Mouse (Mus musculus) kidney, embryonic 15.5 days (tissue): Measurements from ENCODE around the gene Nr3c2. TPM values are rescaled to one million over a fixed set of nuclear protein-coding genes. Genes with fewer than 3 reads are reported as not detected.

Experiments
- ATAC-seq: fragments of 200-750 bp; cut with Nextera tagmentation; replicated peaks from 2 replicates; pipeline ENCODE4 v1.8.0; 2017; ENCODE audit warnings: moderate TSS enrichment; ENCODE audit not compliant: low FRiP score
- H3K27ac ChIP-seq: fragments of 300-500 bp; sonication (generic); 2 replicates; pipeline ENCODE4 v1.5.1; 2015; ENCODE audit warnings: mild to moderate bottlenecking, inconsistent platforms
- H3K27me3 ChIP-seq: fragments of 300-500 bp; sonication (generic); 2 replicates; pipeline ENCODE4 v1.6.1; 2015; ENCODE audit warnings: inconsistent platforms
- H3K36me3 ChIP-seq: fragments of 300-500 bp; sonication (generic); 2 replicates; pipeline ENCODE4 v1.6.1; 2015; ENCODE audit warnings: inconsistent platforms
- H3K4me1 ChIP-seq: fragments of 300-500 bp; sonication (generic); 2 replicates; pipeline ENCODE4 v1.6.1; 2015; ENCODE audit warnings: inconsistent platforms
- H3K4me2 ChIP-seq: fragments of 300-500 bp; sonication (generic); 2 replicates; pipeline ENCODE4 v1.6.1; 2015; ENCODE audit warnings: moderate library complexity, mild to moderate bottlenecking, inconsistent platforms
- H3K4me3 ChIP-seq: fragments of 300-500 bp; sonication (generic); replicated peaks from 2 replicates; pipeline ENCODE4 v1.5.1; 2015; ENCODE audit warnings: mild to moderate bottlenecking, inconsistent platforms
- H3K9ac ChIP-seq: fragments of 300-500 bp; sonication (generic); 2 replicates; pipeline ENCODE4 v1.6.1; 2015; ENCODE audit warnings: mild to moderate bottlenecking, inconsistent platforms
- H3K9me3 ChIP-seq: fragments of 300-500 bp; sonication (generic); replicated peaks from 2 replicates; pipeline ENCODE4 v1.6.1; 2016; ENCODE audit warnings: inconsistent platforms
- WGBS: fragments of 180-500 bp; shearing (Covaris S2); methylation state at CpG from one replicate; pipeline ENCODE4 v1.1.7; 2015; ENCODE audit warnings: mixed read lengths; 5-methylcytosine and 5-hydroxymethylcytosine counted together
- polyA plus RNA-seq: library from polyadenylated mRNA; unstranded; fragments of >200 nt; fragmentation: Nextera tagmentation; extraction: Ambion mirVana; gene quantifications from 2 replicates; pipeline ENCODE4 v1.2.1, GENCODE M21; 2015

Gene Nr3c2
- polyA plus RNA-seq, 1 experiment from 2014 or later: 3.7 TPM

DNA sequence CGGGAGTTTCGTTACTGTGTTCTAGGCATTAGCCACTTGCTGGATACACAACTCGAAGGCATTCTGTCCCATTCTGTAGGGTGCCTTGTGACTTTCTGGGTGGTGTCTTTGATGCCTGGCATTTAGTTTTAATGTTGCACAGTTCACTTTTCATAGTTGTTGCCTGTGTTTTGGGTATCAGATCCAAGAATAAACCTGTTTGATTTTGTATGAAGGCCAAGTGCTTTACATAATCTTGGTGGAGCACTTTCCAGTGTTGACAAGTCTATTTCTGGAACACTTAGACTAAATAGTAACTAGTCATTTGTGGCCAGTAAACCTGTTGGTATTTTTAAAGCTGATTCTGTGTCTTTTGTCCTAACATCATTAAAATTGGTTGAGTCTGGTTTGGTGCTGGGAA, 333.2 kb downstream of the Nr3c2 start:
- H3K9me3 ChIP-seq: no peaks in the 10 kb centered on the region
- no peak overlapping the region for H3K4me2 ChIP-seq
- H3K27ac ChIP-seq: no peak overlapping the region
- no peak overlapping the region for H3K9ac ChIP-seq
- no peaks in the 10 kb centered on the region for H3K4me1 ChIP-seq
- no peaks in the 10 kb centered on the region for H3K27me3 ChIP-seq
- 92% methylated on average over 3 of the region's 3 CpGs for WGBS
- no peaks in the 10 kb centered on the region for H3K36me3 ChIP-seq
- ATAC-seq: no peak
- no peak overlapping the region for H3K4me3 ChIP-seq

DNA sequence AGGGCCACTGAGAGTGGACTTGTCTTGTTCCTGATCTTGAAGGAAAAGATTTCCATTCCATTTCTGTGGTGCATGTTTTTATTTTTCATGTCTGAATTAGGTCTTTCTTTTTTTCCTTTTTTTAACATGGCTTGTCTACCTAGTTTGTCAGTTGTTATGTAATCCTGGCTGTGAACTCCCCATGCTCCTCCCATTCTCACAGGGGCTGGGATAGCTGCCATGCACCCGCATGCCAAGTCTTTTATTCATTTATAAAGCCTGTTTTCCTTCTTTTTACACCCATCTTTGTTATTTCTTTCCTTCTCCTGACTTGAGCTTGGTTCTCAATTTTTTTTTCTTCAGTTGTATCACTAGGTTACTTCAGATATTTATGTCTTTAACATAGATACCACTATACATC, 337.5 kb downstream of the Nr3c2 start:
- Histone ChIP-seq H3K4me3 (no peak overlapping the region), H3K27ac (no peak overlapping the region), H3K9me3 (no peaks in the 10 kb centered on the region), H3K9ac (no peak overlapping the region), H3K4me1 (0 out of 2 replicates have a peak, but pooled peaks cover 5% of the 10 kb centered on the region), H3K36me3 (no peaks in the 10 kb centered on the region), H3K4me2 (no peak overlapping the region), H3K27me3 (no peaks in the 10 kb centered on the region)
- ATAC-seq: no peak
- 83% methylated on average over 1 of the region's 1 CpGs for WGBS

DNA sequence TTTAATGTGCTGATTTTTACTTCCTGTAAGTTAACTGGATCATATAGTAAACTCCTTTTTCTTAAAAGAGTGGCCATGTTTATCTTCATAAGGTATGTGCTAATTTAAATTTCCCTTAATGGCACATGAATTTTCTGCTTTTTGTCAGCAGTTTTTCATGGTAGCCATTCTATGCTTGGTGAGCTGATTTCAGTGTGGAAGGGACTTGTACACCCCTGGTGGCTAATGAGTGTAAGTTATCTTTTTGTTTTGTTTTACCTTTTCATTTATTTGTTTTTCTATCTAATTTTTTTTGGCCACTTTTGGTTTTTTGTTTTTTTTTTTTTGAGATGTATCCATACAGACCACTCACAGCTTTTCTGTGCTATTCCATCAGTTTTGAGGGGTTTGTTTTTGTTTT, 340.2 kb downstream of the Nr3c2 start:
- ATAC-seq: no peak
- H3K36me3 ChIP-seq: no peaks in the 10 kb centered on the region
- H3K9ac ChIP-seq: no peak overlapping the region
- H3K4me3 ChIP-seq: no peak overlapping the region
- H3K4me2 ChIP-seq: no peak overlapping the region
- H3K27me3 ChIP-seq: no peaks in the 10 kb centered on the region
- no peaks in the 10 kb centered on the region for H3K9me3 ChIP-seq
- H3K4me1 ChIP-seq: 0 out of 2 replicates have a peak, but pooled peaks cover 8% of the 10 kb centered on the region
- H3K27ac ChIP-seq: no peak overlapping the region

DNA sequence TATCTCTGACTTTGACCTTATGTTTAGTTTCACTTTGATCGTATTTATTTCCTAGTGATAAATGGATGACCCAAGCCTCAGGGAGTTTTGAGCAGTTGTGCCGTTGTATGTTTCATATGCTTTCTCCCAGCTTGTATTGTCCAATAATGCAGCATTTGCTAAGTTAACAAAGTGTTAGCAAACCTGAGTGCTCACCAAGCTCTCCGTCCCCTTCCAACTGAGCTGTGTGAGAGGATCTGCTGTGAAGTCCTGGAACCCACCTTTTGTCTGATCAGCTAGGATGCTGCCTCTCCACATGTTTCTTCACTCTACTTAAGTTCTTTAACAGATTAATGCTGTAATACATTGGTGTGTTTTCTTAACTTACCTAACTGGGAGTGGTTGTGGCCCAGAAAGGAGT, 342.1 kb downstream of the Nr3c2 start:
- Histone ChIP-seq H3K4me2 (no peak overlapping the region), H3K27ac (no peak overlapping the region), H3K4me3 (no peak overlapping the region), H3K9ac (no peak overlapping the region), H3K27me3 (no peaks in the 10 kb centered on the region), H3K9me3 (no peaks in the 10 kb centered on the region), H3K36me3 (0 out of 2 replicates have a peak, but pooled peaks cover 2% of the 10 kb centered on the region), H3K4me1 (0 out of 2 replicates have a peak, but pooled peaks cover 8% of the 10 kb centered on the region)
- no peak for ATAC-seq
- WGBS: 68% methylated on average over 3 of the region's 3 CpGs

DNA sequence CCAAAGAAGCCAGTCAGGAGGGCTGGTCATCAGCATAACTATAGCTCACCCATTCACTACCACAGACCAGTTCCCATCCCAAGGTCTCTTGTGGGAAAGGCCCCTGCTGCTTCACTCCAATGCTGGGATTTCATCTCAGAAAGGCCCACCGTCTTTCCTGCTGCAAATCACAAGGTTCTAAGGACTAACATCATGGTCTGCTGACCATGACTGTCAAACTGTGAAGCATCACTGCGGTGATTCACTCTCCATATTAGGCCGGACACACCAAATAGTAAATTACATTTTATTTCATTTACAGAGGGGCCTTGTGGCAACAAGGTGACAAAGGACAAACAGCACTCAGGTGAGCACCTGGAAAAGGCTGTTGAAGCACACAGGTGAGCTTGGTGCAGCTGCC, 350.9 kb downstream of the Nr3c2 start:
- 75% methylated on average over 3 of the region's 3 CpGs for WGBS
- Histone ChIP-seq H3K27ac (no peak overlapping the region), H3K36me3 (peaks cover 48% of the 10 kb centered on the region), H3K9me3 (no peaks in the 10 kb centered on the region), H3K4me3 (no peak overlapping the region), H3K9ac (no peak overlapping the region), H3K27me3 (no peaks in the 10 kb centered on the region), H3K4me2 (no peak overlapping the region), H3K4me1 (no peaks in the 10 kb centered on the region)
- no peak for ATAC-seq

DNA sequence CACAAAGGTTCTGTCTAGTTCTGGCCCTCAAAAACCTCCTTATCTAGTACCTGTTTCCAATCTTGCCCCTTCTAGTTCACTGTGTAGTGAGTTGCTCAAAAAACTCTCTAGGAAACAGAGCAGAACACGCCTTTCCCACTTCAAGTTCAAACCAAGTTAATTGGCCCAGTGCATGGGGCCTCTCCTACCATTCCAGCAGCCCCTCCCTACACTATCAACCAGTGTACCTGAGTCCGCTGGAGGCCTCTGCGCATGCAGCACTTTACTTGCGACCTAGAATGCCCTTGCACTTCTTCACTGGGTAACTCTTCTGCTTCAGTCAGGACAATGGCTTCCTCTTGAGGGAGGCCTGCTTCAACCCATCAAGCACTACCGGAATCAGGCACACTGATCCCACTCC, 351.9 kb downstream of the Nr3c2 start:
- no peak for ATAC-seq

DNA sequence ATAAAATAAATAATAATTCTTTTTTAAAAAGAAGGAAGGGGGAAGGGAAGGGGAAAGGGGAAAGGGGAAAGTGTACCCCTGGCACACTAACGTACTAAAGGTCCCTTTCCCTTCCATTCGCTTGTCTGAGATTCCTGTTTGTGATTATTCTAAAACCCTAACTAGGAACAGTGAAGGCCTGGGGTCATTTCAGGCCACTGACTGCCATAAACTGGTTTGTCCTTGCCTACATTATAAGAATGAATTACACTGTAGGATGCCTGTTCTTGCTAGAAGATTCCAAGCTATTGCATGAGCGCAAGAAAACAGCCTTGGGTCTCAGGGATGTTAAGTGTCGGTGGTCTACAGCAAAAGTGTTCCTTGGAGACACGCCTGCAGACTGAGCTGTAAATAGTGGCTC, 355.2 kb downstream of the Nr3c2 start:
- H3K9me3 ChIP-seq: no peaks in the 10 kb centered on the region
- H3K4me3 ChIP-seq: no peak overlapping the region
- no peak overlapping the region for H3K9ac ChIP-seq
- peaks cover 58% of the 10 kb centered on the region for H3K36me3 ChIP-seq
- H3K27ac ChIP-seq: no peak overlapping the region
- WGBS: 59% methylated on average over 5 of the region's 5 CpGs
- ATAC-seq: no peak
- no peaks in the 10 kb centered on the region for H3K4me1 ChIP-seq
- no peak overlapping the region for H3K4me2 ChIP-seq
- H3K27me3 ChIP-seq: no peaks in the 10 kb centered on the region

More for the DNA sequence above, 351.9 kb downstream of the Nr3c2 start:
- Histone ChIP-seq H3K4me2 (no peak overlapping the region), H3K36me3 (peaks cover 57% of the 10 kb centered on the region), H3K4me1 (no peaks in the 10 kb centered on the region), H3K9me3 (no peaks in the 10 kb centered on the region), H3K9ac (no peak overlapping the region), H3K27ac (no peak overlapping the region), H3K27me3 (no peaks in the 10 kb centered on the region), H3K4me3 (no peak overlapping the region)
- 92% methylated on average over 5 of the region's 5 CpGs for WGBS

DNA sequence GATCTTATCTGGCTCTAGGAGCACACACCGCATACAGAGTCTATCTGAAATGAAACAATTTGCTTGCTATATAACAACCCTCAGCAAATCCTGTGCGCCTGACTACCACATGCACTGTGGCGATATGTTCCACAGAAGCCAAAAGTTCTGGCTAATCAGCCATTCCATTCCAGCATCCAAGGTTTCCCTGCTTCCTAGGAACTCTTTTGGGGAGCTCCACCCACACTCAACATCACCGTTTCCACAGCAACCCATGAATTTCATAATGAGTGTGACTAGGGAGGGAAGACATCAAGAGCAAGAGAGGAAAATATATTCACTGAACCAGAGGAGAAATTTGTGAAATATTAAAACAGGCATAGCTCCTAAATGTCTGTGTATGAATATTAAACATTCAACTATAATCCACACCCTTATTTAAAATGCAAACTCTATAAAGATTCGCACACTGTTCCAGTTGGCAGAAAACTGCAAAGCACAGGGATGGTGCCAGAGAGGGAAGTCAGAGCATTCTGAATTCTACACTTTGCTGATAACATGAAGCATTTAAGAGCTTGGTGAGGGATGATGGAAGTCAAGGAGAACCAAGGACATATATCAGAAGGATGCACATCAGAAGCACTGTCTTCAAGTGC, 357.3 kb downstream of the Nr3c2 start:
- Histone ChIP-seq H3K9me3 (no peaks in the 10 kb centered on the region), H3K9ac (no peak overlapping the region), H3K4me2 (no peak overlapping the region), H3K4me3 (no peak overlapping the region), H3K27ac (no peak overlapping the region), H3K27me3 (no peaks in the 10 kb centered on the region), H3K4me1 (no peaks in the 10 kb centered on the region), H3K36me3 (peaks cover 49% of the 10 kb centered on the region)
- 97% methylated on average over 5 of the region's 5 CpGs for WGBS
- no peak for ATAC-seq

GRCm38 (mm10) chr8:77257085-77257451, 357.8 kb downstream of the Nr3c2 start:
- H3K27me3 ChIP-seq: no peaks in the 10 kb centered on the region
- 95% methylated on average over 12 of the region's 12 CpGs for WGBS

GRCm38 (mm10) chr8:77261215-77261614, 362.0 kb downstream of the Nr3c2 start:
- Histone ChIP-seq H3K4me2 (no peak overlapping the region), H3K4me3 (no peak overlapping the region), H3K9me3 (no peaks in the 10 kb centered on the region), H3K36me3 (peaks cover 33% of the 10 kb centered on the region), H3K27ac (no peak overlapping the region), H3K4me1 (no peaks in the 10 kb centered on the region), H3K27me3 (no peaks in the 10 kb centered on the region), H3K9ac (no peak overlapping the region)
- WGBS: 82% methylated on average over 6 of the region's 6 CpGs
- no peak for ATAC-seq

More at GRCm38 (mm10) chr8:77257085-77257451, 357.8 kb downstream of the Nr3c2 start:
- H3K9me3 ChIP-seq: no peaks in the 10 kb centered on the region
- H3K27ac ChIP-seq: no peak overlapping the region
- H3K9ac ChIP-seq: no peak overlapping the region
- ATAC-seq: no peak
- no peak overlapping the region for H3K4me2 ChIP-seq
- no peaks in the 10 kb centered on the region for H3K4me1 ChIP-seq
- H3K36me3 ChIP-seq: peaks cover 48% of the 10 kb centered on the region
- H3K4me3 ChIP-seq: no peak overlapping the region

DNA sequence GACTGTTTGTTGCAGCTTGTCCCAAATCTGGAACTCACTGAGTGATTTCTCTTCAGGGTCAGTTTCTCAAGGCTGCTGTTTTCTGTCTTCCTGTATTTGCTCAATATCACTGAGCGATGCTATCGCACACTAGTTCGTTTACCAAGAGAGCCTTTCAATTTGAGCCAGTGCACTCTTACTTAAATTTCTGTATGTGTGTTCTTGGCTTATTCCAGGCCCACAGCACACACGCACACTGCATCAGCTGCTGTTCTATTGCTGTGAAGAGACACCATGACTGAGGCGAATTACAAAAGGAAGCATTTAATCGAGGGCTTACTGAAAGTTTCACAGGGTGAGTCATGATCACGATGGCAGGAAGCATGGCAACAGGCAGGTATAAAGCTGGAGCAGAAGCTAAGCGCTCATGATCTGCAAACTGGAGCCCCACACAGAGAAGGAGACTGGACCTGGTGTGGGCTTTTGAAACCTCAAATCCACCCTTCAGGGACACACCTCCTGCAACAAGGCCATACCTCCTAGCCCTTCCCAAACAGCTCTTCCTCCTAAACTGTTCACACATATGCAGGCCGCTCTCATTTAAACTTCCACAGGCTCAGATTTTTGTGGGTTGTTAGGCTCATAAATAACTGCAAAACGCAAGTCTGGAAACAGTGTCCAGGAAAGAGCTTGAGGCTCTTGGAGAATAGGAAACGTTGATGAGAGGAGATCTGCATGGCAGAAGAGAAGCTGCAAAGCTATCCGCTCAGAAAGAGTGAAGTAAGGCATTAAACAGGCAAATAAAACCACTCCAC, 363.2 kb downstream of the Nr3c2 start:
- 70% methylated on average over 12 of the region's 12 CpGs for WGBS
- no peaks in the 10 kb centered on the region for H3K27me3 ChIP-seq
- no peak for ATAC-seq
- no peaks in the 10 kb centered on the region for H3K9me3 ChIP-seq
- H3K4me2 ChIP-seq: no peak overlapping the region
- H3K4me1 ChIP-seq: no peaks in the 10 kb centered on the region
- H3K4me3 ChIP-seq: no peak overlapping the region
- H3K36me3 ChIP-seq: peaks cover 25% of the 10 kb centered on the region
- H3K9ac ChIP-seq: no peak overlapping the region
- no peak overlapping the region for H3K27ac ChIP-seq

DNA sequence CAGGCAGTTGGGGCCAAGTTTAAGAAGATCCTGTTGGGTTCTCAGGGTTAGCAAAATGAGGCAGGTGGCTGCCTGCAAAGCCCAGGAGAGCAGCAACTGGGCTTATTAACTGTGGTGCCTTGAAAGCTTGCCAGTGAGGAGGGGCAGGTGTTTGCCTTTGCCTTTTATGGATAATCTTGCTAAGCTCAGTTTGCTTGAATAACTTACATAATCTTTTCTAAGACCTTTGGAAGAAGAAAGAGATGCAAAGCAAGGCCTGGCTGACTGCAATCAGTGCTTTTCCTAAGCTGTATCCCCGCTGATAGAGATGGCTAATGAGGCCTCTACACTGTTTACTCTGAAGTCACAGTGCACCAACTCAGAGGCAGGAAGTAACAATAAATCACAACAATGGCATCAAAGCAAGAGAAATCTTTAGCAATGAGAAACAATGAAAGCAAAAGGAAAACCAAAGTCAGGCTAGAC, 368.7 kb downstream of the Nr3c2 start:
- no peak overlapping the region for H3K27ac ChIP-seq
- peaks cover 7% of the 10 kb centered on the region for H3K4me1 ChIP-seq
- no peak overlapping the region for H3K4me3 ChIP-seq
- H3K36me3 ChIP-seq: peaks cover 37% of the 10 kb centered on the region
- no peaks in the 10 kb centered on the region for H3K27me3 ChIP-seq
- no peak overlapping the region for H3K4me2 ChIP-seq
- ATAC-seq: peak; percentile 82
- no peaks in the 10 kb centered on the region for H3K9me3 ChIP-seq
- H3K9ac ChIP-seq: no peak overlapping the region
- 12% methylated on average over 1 of the region's 1 CpGs for WGBS
